Mouse (Mus musculus) C2C12 (cell line): ENCODE results near the gene Plcb2.

Experiments used
- CEBPB ChIP-seq: IDR thresholded peaks from one replicate; pipeline ENCODE4 v1.6.1; 2011; ENCODE audit warnings: low read depth, mild to moderate bottlenecking, control low read depth, moderate library complexity
- CTCF ChIP-seq: IDR thresholded peaks from one replicate; pipeline ENCODE4 v1.5.1; 2011; ENCODE audit not compliant: control insufficient read depth, insufficient read depth, insufficient read length
- FOSL1 ChIP-seq: IDR thresholded peaks from one replicate; pipeline ENCODE4 v1.8.0; 2011; ENCODE audit warnings: mild to moderate bottlenecking, low read length; ENCODE audit not compliant: poor library complexity, insufficient read depth, severe bottlenecking
- MAX ChIP-seq: IDR thresholded peaks from one replicate; pipeline ENCODE4 v1.6.1; 2011; ENCODE audit warnings: mild to moderate bottlenecking, control low read depth
- USF1 ChIP-seq: IDR thresholded peaks from one replicate; pipeline ENCODE4 v1.6.1; 2011; ENCODE audit warnings: low read depth, mild to moderate bottlenecking, control low read depth, moderate library complexity

- TF ChIP-seq CTCF (no peak), MAX (no peak), CEBPB (no peak), FOSL1 (no peak), USF1 (no peak)
Measured at GRCm38 (mm10) chr2:118733341-118733740, 5.1 kb upstream of the Plcb2 start.
